Mouse (Mus musculus) midbrain, postnatal 0 days (tissue): ENCODE measurements around the gene Coro1a. TPM values are rescaled to one million over a fixed set of nuclear protein-coding genes. Genes with fewer than 3 reads are reported as not detected.

Source experiments
- ATAC-seq: fragments of 200-750 bp; cut with Nextera tagmentation; 2 replicates; pipeline ENCODE4 v1.8.0; 2017; ENCODE audit warnings: moderate number of reproducible peaks, mild to moderate bottlenecking, moderate TSS enrichment, moderate library complexity; ENCODE audit not compliant: low FRiP score
- DNase-seq: peaks from one replicate; pipeline ENCODE4 v3.0.0-alpha.2; 2015; ENCODE audit warnings: low spot score
- H3K27ac ChIP-seq: fragments of 300-500 bp; sonication (generic); 2 replicates; pipeline ENCODE4 v1.5.1; 2014; ENCODE audit warnings: low read depth, mild to moderate bottlenecking, low read length, mixed read lengths
- H3K27me3 ChIP-seq: fragments of 300-500 bp; sonication (generic); 2 replicates; pipeline ENCODE4 v1.6.1; 2014; ENCODE audit warnings: low read length, control low read depth, mixed read lengths; ENCODE audit not compliant: insufficient read depth
- H3K36me3 ChIP-seq: fragments of 300-500 bp; sonication (generic); 2 replicates; pipeline ENCODE4 v1.6.1; 2014; ENCODE audit warnings: low read length, control low read depth, mixed read lengths; ENCODE audit not compliant: insufficient read depth
- H3K4me1 ChIP-seq: fragments of 300-500 bp; sonication (generic); 2 replicates; pipeline ENCODE4 v1.6.1; 2014; ENCODE audit warnings: mild to moderate bottlenecking, control low read depth, antibody characterized with exemption, low read length, mixed read lengths; ENCODE audit not compliant: insufficient read depth
- H3K4me2 ChIP-seq: fragments of 300-500 bp; sonication (generic); 2 replicates; pipeline ENCODE4 v1.6.1; 2014; ENCODE audit warnings: low read depth, mild to moderate bottlenecking, low read length, mixed read lengths; ENCODE audit not compliant: poor library complexity, severe bottlenecking
- H3K4me3 ChIP-seq: fragments of 300-500 bp; sonication (generic); 2 replicates; pipeline ENCODE4 v1.5.1; 2014; ENCODE audit warnings: low read depth, mild to moderate bottlenecking, low read length, moderate library complexity
- H3K9ac ChIP-seq: fragments of 300-500 bp; sonication (generic); replicated peaks from 2 replicates; pipeline ENCODE4 v1.6.1; 2014; ENCODE audit warnings: mild to moderate bottlenecking, low read length, moderate library complexity, mixed read lengths; ENCODE audit not compliant: poor library complexity, severe bottlenecking
- H3K9me3 ChIP-seq: fragments of 300-500 bp; sonication (generic); 2 replicates; pipeline ENCODE4 v1.6.1; 2016; ENCODE audit warnings: low read length, control low read depth
- CTCF ChIP-seq: IDR thresholded peaks from 2 replicates; pipeline ENCODE4 v1.5.1; 2016; ENCODE audit warnings: antibody characterized with exemption, mild to moderate bottlenecking
- WGBS: fragments of 180-500 bp; shearing (Covaris S2); extraction: QIAGEN DNeasy Blood & Tissue Kit; methylation state at CpG from one replicate; pipeline ENCODE4 v1.1.7; 2014; 5-methylcytosine and 5-hydroxymethylcytosine counted together
- polyA plus RNA-seq: library from polyadenylated mRNA; unstranded; fragments of >200 nt; fragmentation: Nextera tagmentation; extraction: Ambion mirVana; gene quantifications from 2 replicates; pipeline ENCODE4 v1.2.1, GENCODE M21; 2015
- total RNA-seq: library from RNA; depleted of rRNA; stranded (reverse); fragments of >200 nt; gene quantifications from 2 replicates; pipeline ENCODE4 v1.2.3, GENCODE M21; 2014

Gene Coro1a
- total and polyA plus RNA-seq, 2 experiments from 2014 or later, result 93.4 to 98.9 TPM

- ATAC-seq, result no peak
- no peak for TF ChIP-seq CTCF
- no peaks in the 10 kb centered on the region for H3K9me3 ChIP-seq
- no peaks in the 10 kb centered on the region for H3K4me1 ChIP-seq
- H3K36me3 ChIP-seq, result no peaks in the 10 kb centered on the region
- no peak overlapping the region for H3K4me3 ChIP-seq
- no peak overlapping the region for H3K9ac ChIP-seq
- no peak for DNase-seq
- H3K27me3 ChIP-seq, result no peaks in the 10 kb centered on the region
- WGBS, result 95% methylated on average over 5 of the region's 5 CpGs
- no peak overlapping the region for H3K4me2 ChIP-seq
- H3K27ac ChIP-seq, result no peak overlapping the region
These were observed 26.4 kb downstream of the Coro1a start for GRCm38 (mm10) chr7:126681221-126681620.

DNA sequence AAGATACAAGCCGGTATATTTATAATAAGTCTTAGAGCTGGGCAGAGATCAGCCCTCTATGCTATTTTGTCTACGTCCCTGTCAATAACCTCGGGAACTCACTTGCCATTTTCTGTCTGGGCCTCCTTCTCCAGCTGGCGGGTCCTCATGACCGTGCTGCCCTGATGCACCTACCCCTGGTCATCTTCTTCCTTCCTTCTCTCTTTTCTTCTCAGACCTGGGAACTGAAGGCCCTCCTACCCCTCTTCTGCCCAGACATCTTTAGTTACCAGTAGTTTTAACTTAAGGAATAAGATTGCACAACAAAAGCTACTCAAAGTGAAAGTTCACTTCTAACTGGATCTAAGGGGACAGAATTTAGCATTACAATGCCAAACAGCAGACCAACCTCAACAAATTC lies 27.9 kb downstream of the Coro1a start:
- Histone ChIP-seq H3K4me2 (no peak overlapping the region), H3K9ac (no peak overlapping the region), H3K4me3 (no peak overlapping the region), H3K4me1 (no peaks in the 10 kb centered on the region), H3K27me3 (no peaks in the 10 kb centered on the region), H3K36me3 (peaks cover under 1% of the 10 kb centered on the region; the same call in 1 of the 2 replicates), H3K9me3 (no peaks in the 10 kb centered on the region), H3K27ac (no peak overlapping the region)
- no peak for ATAC-seq
- TF ChIP-seq CTCF, result no peak
- WGBS, result 89% methylated on average over 5 of the region's 5 CpGs
- DNase-seq, result no peak

DNA sequence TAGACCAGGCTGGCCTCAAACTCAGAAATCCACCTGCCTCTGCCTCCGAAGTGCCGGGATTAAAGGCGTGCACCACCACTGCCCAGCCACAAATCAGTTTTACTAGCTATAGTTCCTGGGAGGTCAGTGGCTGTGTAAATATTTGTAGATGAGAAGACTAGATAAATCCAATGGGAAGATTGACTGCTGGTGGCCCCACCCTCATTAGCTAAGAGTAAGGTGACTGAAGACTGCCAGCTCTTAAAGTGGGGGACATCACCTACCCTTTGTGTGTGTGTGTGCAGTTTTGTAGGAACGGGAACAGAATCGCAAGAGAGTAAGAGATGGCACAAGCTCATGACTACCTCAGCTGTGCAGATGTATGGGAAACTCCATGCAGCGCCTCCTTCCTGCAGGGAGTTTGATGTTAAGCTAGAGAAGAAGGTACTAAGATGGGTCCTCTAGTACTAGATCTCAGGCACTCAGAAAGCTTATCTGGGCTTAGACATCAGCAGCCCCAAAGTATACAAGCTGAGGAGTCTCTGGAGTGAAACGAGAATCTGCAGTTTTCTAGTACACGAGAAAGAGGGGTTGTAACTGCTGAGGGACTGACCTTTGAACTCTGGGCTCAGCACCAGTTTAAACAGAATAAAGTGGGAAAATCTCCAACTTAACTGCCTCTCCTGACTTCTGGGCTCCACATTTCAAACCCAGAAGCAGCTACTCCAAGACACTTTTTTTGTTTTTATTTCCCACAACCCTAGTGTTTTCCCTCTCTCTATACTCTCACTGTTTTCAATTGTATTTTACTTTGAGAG lies 28.8 kb downstream of the Coro1a start:
- Histone ChIP-seq H3K27ac (no peak overlapping the region), H3K4me1 (no peaks in the 10 kb centered on the region), H3K36me3 (peaks cover 4% of the 10 kb centered on the region; the same call in 1 of the 2 replicates), H3K9me3 (no peaks in the 10 kb centered on the region), H3K27me3 (no peaks in the 10 kb centered on the region), H3K4me3 (no peak overlapping the region), H3K4me2 (no peak overlapping the region), H3K9ac (no peak overlapping the region)
- 85% methylated on average over 8 of the region's 8 CpGs for WGBS
- no peak for ATAC-seq
- no peak for TF ChIP-seq CTCF
- DNase-seq, result no peak

GRCm38 (mm10) chr7:126676631-126677220 lies 30.9 kb downstream of the Coro1a start:
- no peak for TF ChIP-seq CTCF

GRCm38 (mm10) chr7:126676207-126676606 lies 31.4 kb downstream of the Coro1a start, which contains the start of gene Sult1a1:
Gene Sult1a1, minus strand, starts transcription at chr7:126676432.
- no peaks in the 10 kb centered on the region for H3K4me1 ChIP-seq
- WGBS, result 86% methylated on average over 1 of the region's 1 CpGs
- no peak within 1 kb of the TSS for H3K4me2 ChIP-seq
- no peak within 1 kb of the TSS for H3K4me3 ChIP-seq
- DNase-seq, result no peak
- H3K9ac ChIP-seq, result no peak within 1 kb of the TSS
- peaks cover 16% of the 10 kb centered on the region for H3K36me3 ChIP-seq
- H3K27me3 ChIP-seq, result no peaks in the 10 kb centered on the region
- TF ChIP-seq CTCF, result no peak
- no peak for ATAC-seq
- no peaks in the 10 kb centered on the region for H3K9me3 ChIP-seq
- H3K27ac ChIP-seq, result peak within 1 kb of the TSS; percentile 12; the same call in 1 of the 2 replicates

More at GRCm38 (mm10) chr7:126676631-126677220, 30.9 kb downstream of the Coro1a start:
- no peak overlapping the region for H3K27ac ChIP-seq
- no peak overlapping the region for H3K4me2 ChIP-seq
- no peaks in the 10 kb centered on the region for H3K9me3 ChIP-seq
- peaks cover 11% of the 10 kb centered on the region for H3K36me3 ChIP-seq
- WGBS, result 81% methylated on average over 4 of the region's 4 CpGs
- H3K27me3 ChIP-seq, result no peaks in the 10 kb centered on the region
- no peaks in the 10 kb centered on the region for H3K4me1 ChIP-seq
- H3K4me3 ChIP-seq, result no peak overlapping the region
- ATAC-seq, result no peak
- DNase-seq, result no peak
- no peak overlapping the region for H3K9ac ChIP-seq

GRCm38 (mm10) chr7:126675104-126675503 lies 32.5 kb downstream of the Coro1a start:
- no peak overlapping the region for H3K4me2 ChIP-seq

More at GRCm38 (mm10) chr7:126675104-126675503, 32.5 kb downstream of the Coro1a start:
- Histone ChIP-seq H3K36me3 (peaks cover 26% of the 10 kb centered on the region), H3K4me3 (no peak overlapping the region), H3K9ac (no peak overlapping the region), H3K9me3 (no peaks in the 10 kb centered on the region), H3K27me3 (no peaks in the 10 kb centered on the region), H3K4me1 (no peaks in the 10 kb centered on the region), H3K27ac (no peak overlapping the region)
- WGBS, result 94% methylated on average over 8 of the region's 8 CpGs
- no peak for DNase-seq
- ATAC-seq, result no peak
- no peak for TF ChIP-seq CTCF
